Mouse (Mus musculus) embryo, embryonic 10.5 days (tissue): ENCODE measurements at regions not wholly inside any gene's neighbourhood (a gene's known extent, or its start where the extent isn't known, plus 50 kb on each side); places are given as distances from the start of the nearest gene placed in this dataset.

Experiments used
- DNase-seq: peaks from one replicate; pipeline ENCODE4 v3.0.0-alpha.2; 2015; ENCODE audit warnings: low spot score

DNA sequence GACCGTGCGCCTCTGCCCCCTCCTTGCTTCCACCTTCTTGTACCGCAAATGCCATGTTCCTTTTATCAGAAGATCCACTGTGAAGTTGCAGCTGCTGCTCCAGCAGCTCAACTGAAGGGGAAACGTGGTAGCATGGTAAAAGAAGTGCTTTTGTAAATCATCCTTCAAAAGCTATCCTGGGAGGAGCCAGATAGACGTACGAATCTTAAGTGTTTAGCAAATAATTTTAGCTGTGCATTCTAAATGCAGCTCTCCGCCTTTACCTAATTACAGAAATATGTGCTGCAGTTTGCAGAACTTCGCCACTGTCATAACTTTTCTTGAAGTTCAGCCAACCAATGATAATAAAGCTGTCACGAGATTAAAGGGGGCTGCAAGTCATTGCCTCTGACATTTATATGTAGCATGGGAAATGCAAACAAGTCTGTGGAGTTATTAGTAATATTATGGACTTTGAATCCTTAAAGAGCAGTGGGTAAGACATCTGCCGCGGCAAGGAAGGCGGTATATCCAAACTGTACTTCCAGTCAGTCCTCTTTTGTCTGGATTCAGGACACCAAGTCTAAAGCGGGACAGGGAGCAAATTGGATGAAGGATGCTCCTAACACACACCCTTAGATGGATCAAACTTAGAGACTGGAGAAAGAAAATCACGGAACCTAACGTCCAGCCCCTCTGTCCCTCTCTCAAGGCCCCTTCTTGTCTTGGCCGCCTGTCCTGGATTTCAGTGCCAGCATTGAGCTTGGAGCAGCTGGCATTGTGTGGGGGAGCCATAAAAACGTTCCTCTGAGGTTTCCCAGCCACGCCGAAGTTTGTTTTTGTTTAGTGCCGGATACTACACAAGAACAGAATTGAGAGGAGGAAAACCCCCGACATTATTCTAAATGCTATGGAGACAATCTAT lies 320.7 kb downstream of the Epha7 start:
- no peak for DNase-seq

DNA sequence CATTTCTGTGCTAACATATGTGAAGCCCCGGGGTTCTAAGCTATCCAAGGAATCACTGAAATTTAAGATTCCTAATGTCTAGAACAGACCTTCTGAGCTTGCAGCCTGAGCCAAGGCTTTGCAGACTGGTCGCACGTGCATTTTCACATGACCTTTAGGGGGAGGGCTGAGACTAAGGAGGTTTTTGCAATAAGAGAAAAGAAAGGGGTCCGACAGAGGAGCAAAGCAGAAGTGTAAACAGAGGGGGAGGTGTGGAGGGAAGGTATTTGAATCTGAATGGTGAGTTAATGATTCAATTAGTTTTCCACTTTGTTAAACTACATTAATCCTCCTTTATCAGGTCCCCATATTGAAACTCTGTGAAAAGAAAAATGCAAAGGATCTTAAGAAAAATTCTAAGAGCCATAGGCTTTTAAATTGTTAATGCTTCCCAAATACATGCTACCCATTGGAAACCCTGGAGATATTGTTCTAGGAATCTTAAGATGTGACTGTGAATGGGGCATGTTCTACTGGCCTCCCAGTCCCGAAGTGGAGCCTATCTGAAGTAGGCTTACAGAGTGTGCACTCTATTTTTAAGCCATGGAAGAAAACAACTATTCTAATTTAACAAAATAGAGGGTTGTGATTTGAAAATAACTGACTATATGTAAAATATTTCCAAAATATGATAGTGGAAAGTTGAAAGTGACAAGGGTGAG lies 322.9 kb downstream of the Epha7 start:
- DNase-seq, result peak; percentile 63

DNA sequence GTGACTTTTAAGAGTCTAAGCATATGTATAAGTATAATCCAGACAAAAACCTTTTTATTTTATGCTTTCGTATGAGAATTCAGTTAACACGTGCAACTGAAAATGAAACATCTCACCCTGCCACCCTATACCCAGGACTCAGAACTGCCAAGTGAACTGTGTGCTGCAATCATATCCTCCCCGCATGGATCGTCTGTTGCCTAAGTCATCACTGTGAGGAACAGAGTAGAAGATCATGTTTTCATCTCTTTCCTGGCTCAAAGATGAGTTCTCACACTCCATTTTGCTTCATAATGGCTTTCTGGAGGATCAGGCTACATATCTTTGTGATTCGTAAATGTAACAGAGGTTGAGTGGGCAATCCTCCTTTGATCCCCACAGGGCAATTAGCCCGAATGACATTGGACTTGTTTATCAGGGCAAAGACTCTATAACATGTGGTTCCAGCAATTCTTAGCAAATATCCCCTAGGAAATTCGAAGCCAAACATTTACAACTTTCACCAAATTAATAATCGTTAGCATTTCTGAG lies 325.9 kb downstream of the Epha7 start:
- no peak for DNase-seq

DNA sequence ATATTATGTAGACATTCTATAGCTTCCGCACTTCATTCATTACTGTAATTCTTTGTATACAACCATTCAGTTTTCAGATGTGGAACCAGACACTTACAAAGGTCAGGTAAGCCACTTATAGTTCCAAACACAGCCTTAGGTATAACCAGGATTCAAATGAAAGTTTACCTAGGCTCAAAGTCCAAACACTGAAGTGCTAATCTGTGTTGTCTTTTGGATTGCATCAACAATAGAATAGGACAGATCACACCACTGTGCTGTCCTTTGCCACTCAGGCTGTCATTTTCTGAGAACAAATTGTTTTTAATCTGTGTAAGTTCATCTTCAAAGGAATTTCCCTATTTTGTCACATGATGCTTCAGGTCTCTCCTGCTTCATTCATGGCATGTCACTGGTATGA lies 330.5 kb downstream of the Epha7 start:
- DNase-seq, result no peak

DNA sequence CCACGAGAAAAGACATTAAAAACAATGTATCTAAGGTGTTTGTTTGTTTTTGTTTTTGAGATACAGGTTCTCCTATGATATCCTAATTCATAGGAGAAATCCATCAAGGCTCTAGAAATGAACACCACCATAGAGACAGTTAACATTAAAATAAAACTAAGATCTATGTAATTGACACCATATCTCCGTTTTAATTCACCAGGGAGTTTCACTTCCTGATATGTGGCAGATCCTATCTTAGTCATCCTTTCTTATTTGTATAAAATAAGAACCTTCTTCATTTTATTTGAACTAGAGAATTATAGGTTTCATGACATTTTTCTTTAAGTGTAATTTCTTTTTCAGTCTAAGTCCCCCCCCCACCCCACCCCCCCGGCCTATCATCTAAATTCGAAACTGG lies 332.3 kb downstream of the Epha7 start:
- no peak for DNase-seq

DNA sequence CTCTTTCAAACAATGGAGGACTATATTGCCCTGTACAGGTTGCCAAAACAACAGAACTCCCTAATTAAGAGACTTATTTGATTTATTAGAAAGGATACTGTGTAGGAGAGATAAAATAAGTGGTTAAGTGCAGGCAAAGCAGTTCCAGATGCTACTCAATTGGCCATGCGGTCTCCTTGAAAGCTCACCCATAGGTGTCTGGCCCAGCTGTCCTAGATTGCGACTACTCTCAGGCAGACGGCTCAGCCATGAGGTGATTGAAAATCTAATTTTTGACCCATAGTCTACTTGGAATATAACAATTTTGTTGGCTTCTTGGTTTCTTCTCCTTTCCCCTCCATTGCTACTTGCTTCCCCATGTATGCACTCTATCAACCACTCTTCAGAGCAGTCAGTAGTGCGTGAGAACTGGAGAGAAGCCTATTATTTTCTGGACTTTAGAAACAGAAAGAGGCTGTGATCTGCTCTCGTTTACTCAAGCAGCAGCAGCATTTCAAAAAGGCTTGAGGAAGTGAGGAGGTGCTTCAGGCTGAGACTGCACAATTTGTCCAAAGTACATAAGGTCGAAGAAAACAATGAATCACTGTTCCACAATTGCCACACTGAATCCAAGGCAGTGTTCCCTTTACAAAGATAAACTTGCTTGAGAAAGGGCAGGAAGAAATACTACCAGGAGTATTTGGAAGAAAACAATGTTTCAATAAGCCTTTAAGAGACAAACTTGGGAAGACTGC lies 339.4 kb downstream of the Epha7 start:
- DNase-seq, result no peak

- no peak for DNase-seq
Measured at GRCm38 (mm10) chr4:29182494-29182893, 369.6 kb downstream of the Epha7 start.

DNA sequence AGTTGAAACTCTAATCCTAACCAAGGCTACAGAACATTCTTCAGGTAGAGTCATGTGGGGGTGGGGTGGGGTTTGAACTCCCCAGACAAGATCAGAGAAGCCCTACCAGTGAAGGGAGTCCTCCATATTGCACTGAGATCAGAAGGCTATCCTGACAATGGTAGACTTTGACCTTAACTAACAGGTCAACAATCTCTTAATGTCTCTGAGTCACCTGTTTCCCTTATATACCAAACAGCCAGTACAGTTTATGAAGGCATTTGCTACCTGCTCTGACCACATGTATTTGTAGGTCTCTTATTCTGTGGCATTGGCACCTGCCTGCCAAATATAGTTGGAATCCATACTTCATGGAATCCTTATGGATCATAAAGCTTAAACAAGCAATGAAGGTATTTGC lies 370.5 kb downstream of the Epha7 start:
- DNase-seq, result no peak

DNA sequence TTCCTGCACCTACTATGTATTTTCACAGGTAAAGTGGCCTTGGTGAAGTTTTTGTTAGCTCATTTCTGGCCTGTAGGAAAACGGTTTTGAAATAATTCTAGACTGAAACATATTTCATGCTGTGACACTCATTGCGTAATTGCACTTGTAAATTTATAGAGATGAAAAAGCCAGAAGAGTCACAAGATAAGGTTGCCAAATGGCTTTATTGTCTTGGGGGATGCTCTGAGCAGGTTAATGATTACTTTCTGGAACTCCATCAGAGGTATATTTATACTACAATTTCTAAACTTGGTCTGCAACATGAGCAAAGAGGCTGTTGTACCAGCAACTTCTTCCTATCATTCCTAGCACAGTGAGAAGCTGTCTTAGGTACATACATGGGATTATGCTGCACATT lies 370.9 kb downstream of the Epha7 start:
- no peak for DNase-seq

DNA sequence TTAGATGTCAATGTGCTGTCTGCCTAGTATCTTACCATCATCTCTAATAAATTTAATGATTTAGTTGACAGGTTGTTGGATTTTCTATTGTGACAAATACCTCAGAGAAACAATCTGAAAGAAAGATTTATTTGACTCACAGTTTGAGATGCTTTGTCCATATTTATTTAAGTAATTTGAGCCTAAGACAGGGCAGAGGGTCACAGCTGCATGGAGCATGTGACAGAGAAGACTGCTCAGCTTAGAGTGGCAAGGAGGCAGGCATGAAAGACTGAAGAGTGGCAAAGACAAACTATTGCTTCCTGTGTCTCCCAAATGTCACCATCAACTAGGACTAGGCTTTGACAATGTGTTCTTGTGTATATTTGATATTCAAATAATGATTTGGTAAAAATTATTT lies 388.0 kb downstream of the Epha7 start:
- DNase-seq, result peak; percentile 53
